26 mouse cellular contexts compared by ENCODE assay signal in genomic region chr2:34943556-34944120, GRCm38 (mm10). TPM values are rescaled to one million over a fixed set of nuclear protein-coding genes. Genes with fewer than 3 reads are reported as not detected.
DNase-seq lines count a peak whose midpoint lies in the region; ATAC-seq and TF ChIP-seq lines count a peak whose summit lies in the region.
"Had no signal": no experiment of that assay in that cellular context is flagged by ENCODE, and none has a peak within 500 bp of the region (broad histone marks: within the 10 kb centered on the region; RNA-seq: fewer than 3 reads in every experiment).

No protein-coding gene starts in this region.

- DNase-seq in cerebellum, postnatal 10 days = peak; percentile 66 to 70
- DNase-seq in layer of hippocampus, adult 11-12 months (ENCODE audit: low spot score) = peak; percentile 31
- DNase-seq in layer of hippocampus, adult 8-10 months (ENCODE audit: low spot score in 2 of 2) = no peak
- DNase-seq in testis, postnatal 10 days (ENCODE audit: low spot score) = peak; percentile 44
- DNase-seq in testis, postnatal 14 days (ENCODE audit: low spot score) = no peak
- no peak for DNase-seq in stomach, postnatal 0 days (ENCODE audit: low spot score)
- no peak for DNase-seq in adrenal gland, postnatal 10 days
- DNase-seq: adrenal gland, postnatal 25 days; cerebellum, adult 8-10 months; gastrocnemius, postnatal 25 days; heart, postnatal 14 days; kidney, adult 9 months; lung, embryonic 14.5 days; midbrain, embryonic 14.5 days; thymus, adult 2 months had no signal

- no peak for ATAC-seq in cerebellum, adult (ENCODE audit: insufficient number of reproducible peaks, low FRiP score, low TSS enrichment)
- ATAC-seq in stomach, postnatal 0 days (ENCODE audit: low FRiP score, low TSS enrichment) = peak; percentile 14; the same call in 1 of the 2 replicates
- ATAC-seq: activated CD4-positive, CD25-positive, alpha-beta regulatory T cell, adult 4 months; forebrain, embryonic 16.5 days; intestine, embryonic 15.5 days had no signal

- H3K27me3 ChIP-seq in stomach, postnatal 0 days (ENCODE audit: control insufficient read depth, insufficient read depth, low read length) = no peaks in the 10 kb centered on the region
- H3K27me3 ChIP-seq: hindbrain, embryonic 12.5 days; neural tube, embryonic 15.5 days had no signal

- H3K9ac ChIP-seq in stomach, postnatal 0 days (ENCODE audit: low read length) = no peak overlapping the region
- H3K9ac ChIP-seq: embryonic facial prominence, embryonic 13.5 days; hindbrain, embryonic 12.5 days; intestine, embryonic 15.5 days; lung, embryonic 14.5 days; neural tube, embryonic 15.5 days had no signal

- no peak for TF ChIP-seq EP300 in stomach, postnatal 0 days (optimal IDR thresholded peaks at IDR 0.05)

- no peaks in the 10 kb centered on the region for H3K36me3 ChIP-seq in stomach, postnatal 0 days (ENCODE audit: control insufficient read depth, insufficient read depth, low read length)
- H3K36me3 ChIP-seq: embryonic facial prominence, embryonic 13.5 days; G1E; hindbrain, embryonic 12.5 days; intestine, embryonic 15.5 days; limb, embryonic 10.5 days; neural tube, embryonic 15.5 days had no signal

- 76% methylated on average over 13 of the region's 13 CpGs for WGBS in stomach, postnatal 0 days

- H3K4me1 ChIP-seq in stomach, postnatal 0 days (replicated peaks; ENCODE audit: control insufficient read depth, insufficient read depth) = no peaks in the 10 kb centered on the region
- H3K4me1 ChIP-seq: intestine, embryonic 15.5 days had no signal

- no peak for TF ChIP-seq CTCF in stomach, postnatal 0 days (IDR thresholded peaks at IDR 0.05; ENCODE audit: low read depth)

- H3K9me3 ChIP-seq in stomach, postnatal 0 days (ENCODE audit: control insufficient read depth, low read length) = no peaks in the 10 kb centered on the region
- H3K9me3 ChIP-seq: embryonic facial prominence, embryonic 13.5 days; G1E; hindbrain, embryonic 12.5 days; intestine, embryonic 15.5 days; limb, embryonic 10.5 days; neural tube, embryonic 15.5 days had no signal

- no peak overlapping the region for H3K4me2 ChIP-seq in stomach, postnatal 0 days (replicated peaks; ENCODE audit: low read depth)
- H3K4me2 ChIP-seq: embryonic facial prominence, embryonic 13.5 days; hindbrain, embryonic 12.5 days; intestine, embryonic 15.5 days; liver, embryonic 11.5 days; lung, embryonic 14.5 days; neural tube, embryonic 15.5 days had no signal

- H3K4me3 ChIP-seq in stomach, postnatal 0 days (ENCODE audit: low read depth, low read length) = no peak overlapping the region
- H3K4me3 ChIP-seq: embryonic facial prominence, embryonic 13.5 days; hindbrain, embryonic 12.5 days; intestine, embryonic 15.5 days; limb, embryonic 10.5 days; myocyte; neural tube, embryonic 15.5 days had no signal

- no peak overlapping the region for H3K27ac ChIP-seq in stomach, postnatal 0 days (replicated peaks)
- H3K27ac ChIP-seq: embryonic facial prominence, embryonic 13.5 days; hindbrain, embryonic 12.5 days; intestine, embryonic 15.5 days; limb, embryonic 10.5 days; neural tube, embryonic 15.5 days had no signal

RNA-seq across cellular contexts. Expression of gene Traf1, which starts 17.9 kb away (rescaled TPM):
- 1 to 10 TPM; 3.5 to 6.1 (median 4.5) TPM for total RNA-seq in layer of hippocampus, adult 8-10 months (2022)
- polyA plus RNA-seq in stomach, postnatal 0 days (2015; fragmentation: Nextera tagmentation; extraction: Ambion mirVana) = 1.7 and 2.2 TPM in 2 replicates
- 1 to 10 TPM; 3.5 to 3.7 TPM for total RNA-seq in adrenal gland, postnatal 10 days (2021)
- polyA plus RNA-seq: G1E; limb, embryonic 10.5 days had no signal

RNA-seq across cellular contexts. Expression of gene Phf19, which starts 29.8 kb away (rescaled TPM):
- total RNA-seq in layer of hippocampus, adult 8-10 months (2022) = 1 to 10 TPM; 1.1 to 2.1 (median 1.7) TPM
- 3.5 and 3.7 TPM in 2 replicates for polyA plus RNA-seq in stomach, postnatal 0 days (2015; fragmentation: Nextera tagmentation; extraction: Ambion mirVana)
- 1 to 10 TPM; 5.8 to 7.6 TPM for total RNA-seq in adrenal gland, postnatal 10 days (2021)

Comparison
In these comparisons a context has a peak if more than half of its experiments do, and no peak if none do; other contexts are left out.
1. DNase-seq: peak in cerebellum, postnatal 10 days (2 of 2), layer of hippocampus, adult 11-12 months (single experiment) and testis, postnatal 10 days (single experiment); none in layer of hippocampus, adult 8-10 months (0 of 2), testis, postnatal 14 days (single experiment), stomach, postnatal 0 days (single experiment) and adrenal gland, postnatal 10 days (single experiment).